Mouse (Mus musculus) hindbrain, embryonic 12.5 days (tissue): ENCODE data around the gene Camta1. TPM values are rescaled to one million over a fixed set of nuclear protein-coding genes. Genes with fewer than 3 reads are reported as not detected.
A peak's percentile ranks its signal among the peaks of the same experiment; 100 is the strongest.

Source experiments
- ATAC-seq: fragments of 200-750 bp; cut with Nextera tagmentation; 2 replicates; pipeline ENCODE4 v1.8.0; 2017; ENCODE audit warnings: moderate TSS enrichment; ENCODE audit not compliant: low FRiP score
- H3K27ac ChIP-seq: fragments of 300-500 bp; sonication (generic); 2 replicates; pipeline ENCODE4 v1.5.1; 2016; ENCODE audit warnings: mild to moderate bottlenecking
- H3K27me3 ChIP-seq: fragments of 300-500 bp; sonication (generic); 2 replicates; pipeline ENCODE4 v1.6.1; 2016; ENCODE audit warnings: mild to moderate bottlenecking
- H3K36me3 ChIP-seq: fragments of 300-500 bp; sonication (generic); 2 replicates; pipeline ENCODE4 v1.6.1; 2016; ENCODE audit warnings: mild to moderate bottlenecking
- H3K4me1 ChIP-seq: fragments of 300-500 bp; sonication (generic); 2 replicates; pipeline ENCODE4 v1.6.1; 2016
- H3K4me2 ChIP-seq: fragments of 300-500 bp; sonication (generic); replicated peaks from 2 replicates; pipeline ENCODE4 v1.6.1; 2016; ENCODE audit warnings: mild to moderate bottlenecking
- H3K4me3 ChIP-seq: fragments of 300-500 bp; sonication (generic); 2 replicates; pipeline ENCODE4 v1.5.1; 2016; ENCODE audit warnings: mild to moderate bottlenecking
- H3K9ac ChIP-seq: fragments of 300-500 bp; sonication (generic); 2 replicates; pipeline ENCODE4 v1.6.1; 2016; ENCODE audit warnings: mild to moderate bottlenecking, moderate library complexity
- H3K9me3 ChIP-seq: fragments of 300-500 bp; sonication (generic); replicated peaks from 2 replicates; pipeline ENCODE4 v1.6.1; 2016; ENCODE audit warnings: mild to moderate bottlenecking
- WGBS: fragments of 180-500 bp; shearing (Covaris S2); methylation state at CpG from one replicate; pipeline ENCODE4 v1.1.7; 2016; 5-methylcytosine and 5-hydroxymethylcytosine counted together
- polyA plus RNA-seq: library from polyadenylated mRNA; unstranded; fragments of >200 nt; fragmentation: Nextera tagmentation; extraction: Ambion mirVana; gene quantifications from 2 replicates; pipeline ENCODE4 v1.2.1, GENCODE M21; 2016

The Camta1 gene
- polyA plus RNA-seq, 1 experiment from 2014 or later: 136 TPM

- H3K27ac ChIP-seq: no peak overlapping the region
- H3K4me2 ChIP-seq: no peak overlapping the region
- 44% methylated on average over 9 of the region's 9 CpGs for WGBS
- H3K4me1 ChIP-seq: peaks cover 18% of the 10 kb centered on the region
- no peak for ATAC-seq
- H3K36me3 ChIP-seq: no peaks in the 10 kb centered on the region
- H3K9me3 ChIP-seq: no peaks in the 10 kb centered on the region
- H3K4me3 ChIP-seq: no peak overlapping the region
- H3K27me3 ChIP-seq: no peaks in the 10 kb centered on the region
- no peak overlapping the region for H3K9ac ChIP-seq
Measured at GRCm38 (mm10) chr4:151746002-151746606, 115.6 kb downstream of the Camta1 start.

GRCm38 (mm10) chr4:151741249-151742137, 120.2 kb downstream of the Camta1 start:
- Histone ChIP-seq H3K4me3 (no peak overlapping the region), H3K4me1 (peaks cover 24% of the 10 kb centered on the region), H3K36me3 (no peaks in the 10 kb centered on the region), H3K9me3 (no peaks in the 10 kb centered on the region), H3K27ac (no peak overlapping the region), H3K4me2 (no peak overlapping the region), H3K9ac (no peak overlapping the region), H3K27me3 (no peaks in the 10 kb centered on the region)
- ATAC-seq: no peak
- 56% methylated on average over 20 of the region's 20 CpGs for WGBS

GRCm38 (mm10) chr4:151739348-151739956, 122.2 kb downstream of the Camta1 start:
- Histone ChIP-seq H3K4me3 (no peak overlapping the region), H3K4me2 (no peak overlapping the region), H3K9ac (no peak overlapping the region), H3K36me3 (no peaks in the 10 kb centered on the region), H3K4me1 (peaks cover 19% of the 10 kb centered on the region), H3K27ac (no peak overlapping the region), H3K9me3 (no peaks in the 10 kb centered on the region), H3K27me3 (no peaks in the 10 kb centered on the region)
- 76% methylated on average over 11 of the region's 12 CpGs for WGBS
- no peak; the same call in 1 of the 2 replicates for ATAC-seq

GRCm38 (mm10) chr4:151738875-151739274, 122.8 kb downstream of the Camta1 start:
- no peaks in the 10 kb centered on the region for H3K36me3 ChIP-seq
- 0 out of 2 replicates have a peak overlapping the region, but pooled peaks have one; percentile 45 for H3K27ac ChIP-seq
- no peaks in the 10 kb centered on the region for H3K27me3 ChIP-seq
- WGBS: 71% methylated on average over 11 of the region's 11 CpGs
- peaks cover 19% of the 10 kb centered on the region for H3K4me1 ChIP-seq
- H3K4me2 ChIP-seq: no peak overlapping the region
- no peak for ATAC-seq
- H3K4me3 ChIP-seq: no peak overlapping the region
- no peaks in the 10 kb centered on the region for H3K9me3 ChIP-seq
- H3K9ac ChIP-seq: no peak overlapping the region

GRCm38 (mm10) chr4:151738280-151738679, 123.4 kb downstream of the Camta1 start:
- 91% methylated on average over 5 of the region's 5 CpGs for WGBS
- Histone ChIP-seq H3K36me3 (no peaks in the 10 kb centered on the region), H3K4me3 (no peak overlapping the region), H3K4me2 (no peak overlapping the region), H3K9ac (no peak overlapping the region), H3K27ac (0 out of 2 replicates have a peak overlapping the region, but pooled peaks have one; percentile 45), H3K4me1 (peaks cover 19% of the 10 kb centered on the region), H3K9me3 (no peaks in the 10 kb centered on the region), H3K27me3 (no peaks in the 10 kb centered on the region)
- ATAC-seq: no peak

- H3K4me2 ChIP-seq: no peak overlapping the region
- no peaks in the 10 kb centered on the region for H3K9me3 ChIP-seq
- peaks cover 9% of the 10 kb centered on the region for H3K4me1 ChIP-seq
- no peak overlapping the region for H3K9ac ChIP-seq
- ATAC-seq: no peak
- no peak overlapping the region for H3K27ac ChIP-seq
- H3K4me3 ChIP-seq: no peak overlapping the region
- H3K27me3 ChIP-seq: no peaks in the 10 kb centered on the region
- H3K36me3 ChIP-seq: no peaks in the 10 kb centered on the region
- WGBS: 76% methylated on average over 10 of the region's 10 CpGs
Measured at GRCm38 (mm10) chr4:151732668-151733067, 129.0 kb downstream of the Camta1 start.

- ATAC-seq: no peak
- WGBS: 76% methylated on average over 4 of the region's 4 CpGs
- H3K9me3 ChIP-seq: no peaks in the 10 kb centered on the region
- H3K4me1 ChIP-seq: peaks cover 17% of the 10 kb centered on the region
- no peak overlapping the region for H3K4me3 ChIP-seq
- no peaks in the 10 kb centered on the region for H3K36me3 ChIP-seq
- no peak overlapping the region for H3K9ac ChIP-seq
- no peak overlapping the region for H3K27ac ChIP-seq
- H3K27me3 ChIP-seq: no peaks in the 10 kb centered on the region
- no peak overlapping the region for H3K4me2 ChIP-seq
Measured at GRCm38 (mm10) chr4:151730037-151730759, 131.5 kb downstream of the Camta1 start.

- ATAC-seq: no peak
- Histone ChIP-seq H3K4me3 (no peak overlapping the region), H3K36me3 (no peaks in the 10 kb centered on the region), H3K27me3 (no peaks in the 10 kb centered on the region), H3K4me2 (no peak overlapping the region), H3K9ac (no peak overlapping the region), H3K4me1 (peaks cover 17% of the 10 kb centered on the region), H3K27ac (no peak overlapping the region), H3K9me3 (no peaks in the 10 kb centered on the region)
- WGBS: 87% methylated on average over 4 of the region's 4 CpGs
Measured at GRCm38 (mm10) chr4:151729116-151729515, 132.6 kb downstream of the Camta1 start.

- Histone ChIP-seq H3K27me3 (no peaks in the 10 kb centered on the region), H3K9ac (no peak overlapping the region), H3K36me3 (no peaks in the 10 kb centered on the region), H3K27ac (no peak overlapping the region), H3K4me2 (no peak overlapping the region), H3K4me1 (peaks cover 17% of the 10 kb centered on the region), H3K9me3 (no peaks in the 10 kb centered on the region), H3K4me3 (no peak overlapping the region)
- ATAC-seq: no peak
- 82% methylated on average over 11 of the region's 11 CpGs for WGBS
Measured at GRCm38 (mm10) chr4:151728391-151729065, 133.1 kb downstream of the Camta1 start.

GRCm38 (mm10) chr4:151726396-151726795, 135.3 kb downstream of the Camta1 start:
- Histone ChIP-seq H3K9ac (no peak overlapping the region), H3K4me3 (no peak overlapping the region), H3K4me1 (peaks cover 11% of the 10 kb centered on the region), H3K36me3 (no peaks in the 10 kb centered on the region), H3K9me3 (no peaks in the 10 kb centered on the region; the same call in 1 of the 2 replicates), H3K4me2 (no peak overlapping the region), H3K27me3 (no peaks in the 10 kb centered on the region), H3K27ac (no peak overlapping the region)
- 68% methylated on average over 2 of the region's 2 CpGs for WGBS
- ATAC-seq: no peak

- Histone ChIP-seq H3K27ac (no peak overlapping the region), H3K4me1 (peaks cover 20% of the 10 kb centered on the region), H3K9me3 (no peaks in the 10 kb centered on the region; the same call in 1 of the 2 replicates), H3K27me3 (no peaks in the 10 kb centered on the region), H3K4me2 (no peak overlapping the region), H3K4me3 (no peak overlapping the region), H3K9ac (no peak overlapping the region), H3K36me3 (no peaks in the 10 kb centered on the region)
- no peak for ATAC-seq
Measured at GRCm38 (mm10) chr4:151724897-151725296, 136.8 kb downstream of the Camta1 start.
